Mouse (Mus musculus) MN1 (cell line): ENCODE data around the gene Gm8005.
"Not testable (repeated sequence)": the region's sequence is repeated elsewhere in the genome, so short reads cannot be mapped to it uniquely, and the experiment has no call there.

ENCODE experiments used
- DNase-seq: peaks from one replicate; pipeline ENCODE4 v3.0.0-alpha.2; 2016; ENCODE audit warnings: low spot score

Gm8005 gene

GRCm38 (mm10) chr14:42439573-42439972 is at the start of gene Gm8005:
Gene Gm8005 (minus strand): TSS chr14:42439673.
- DNase-seq: not testable (repeated sequence)

- DNase-seq: not testable (repeated sequence)
Observed at GRCm38 (mm10) chr14:42463581-42463980, 24.1 kb upstream of the Gm8005 start, which contains the start of gene Gm8011. Gene Gm8011 (plus strand): TSS chr14:42463881.
